Mouse (Mus musculus): ENCODE results near the gene Icam4.
"Not testable (repeated sequence)": the region's sequence is repeated elsewhere in the genome, so short reads cannot be mapped to it uniquely, and the experiment has no call there.

Gene Icam4

GRCm38 (mm10) chr9:21032491-21032890 is 3.3 kb downstream of the Icam4 start:
- ATAC-seq (ENCODE audit: insufficient number of reproducible peaks, low FRiP score, low TSS enrichment), result no peak

GRCm38 (mm10) chr9:21033136-21033535 is 4.0 kb downstream of the Icam4 start:
- ATAC-seq (ENCODE audit: insufficient number of reproducible peaks, low FRiP score, low TSS enrichment), result no peak

GRCm38 (mm10) chr9:21034481-21035085 is 5.4 kb downstream of the Icam4 start:
- ATAC-seq (ENCODE audit: insufficient number of reproducible peaks, low FRiP score, low TSS enrichment), result no peak

GRCm38 (mm10) chr9:21035586-21035985 is 6.4 kb downstream of the Icam4 start:
- no peak for ATAC-seq (ENCODE audit: insufficient number of reproducible peaks, low FRiP score, low TSS enrichment)

GRCm38 (mm10) chr9:21036161-21036560 is 7.0 kb downstream of the Icam4 start:
- no peak for ATAC-seq (ENCODE audit: insufficient number of reproducible peaks, low FRiP score, low TSS enrichment)

- no peak for ATAC-seq (ENCODE audit: insufficient number of reproducible peaks, low FRiP score, low TSS enrichment)
These were observed 7.5 kb downstream of the Icam4 start for GRCm38 (mm10) chr9:21036666-21037065.

GRCm38 (mm10) chr9:21037481-21037891 is 8.3 kb downstream of the Icam4 start:
- ATAC-seq (ENCODE audit: insufficient number of reproducible peaks, low FRiP score, low TSS enrichment), result no peak

GRCm38 (mm10) chr9:21039779-21040178 is 10.6 kb downstream of the Icam4 start:
- ATAC-seq (ENCODE audit: insufficient number of reproducible peaks, low FRiP score, low TSS enrichment), result no peak

- no peak for ATAC-seq (ENCODE audit: insufficient number of reproducible peaks, low FRiP score, low TSS enrichment)
These were observed 12.1 kb downstream of the Icam4 start for GRCm38 (mm10) chr9:21041308-21041707.

- no peak for ATAC-seq (ENCODE audit: insufficient number of reproducible peaks, low FRiP score, low TSS enrichment)
These were observed 14.4 kb downstream of the Icam4 start for GRCm38 (mm10) chr9:21043563-21043962.

- not testable (repeated sequence) for ATAC-seq (ENCODE audit: insufficient number of reproducible peaks, low FRiP score, low TSS enrichment)
These were observed 15.6 kb downstream of the Icam4 start for GRCm38 (mm10) chr9:21044785-21045184.

- no peak for ATAC-seq (ENCODE audit: insufficient number of reproducible peaks, low FRiP score, low TSS enrichment)
These were observed 16.1 kb downstream of the Icam4 start for GRCm38 (mm10) chr9:21045235-21045634.

GRCm38 (mm10) chr9:21051578-21051977 is 22.4 kb downstream of the Icam4 start:
- no peak for ATAC-seq (ENCODE audit: insufficient number of reproducible peaks, low FRiP score, low TSS enrichment)

- no peak for ATAC-seq (ENCODE audit: insufficient number of reproducible peaks, low FRiP score, low TSS enrichment)
These were observed 33.8 kb downstream of the Icam4 start for GRCm38 (mm10) chr9:21062928-21063327.

- no peak for ATAC-seq (ENCODE audit: insufficient number of reproducible peaks, low FRiP score, low TSS enrichment)
These were observed 38.0 kb downstream of the Icam4 start, which contains the start of gene Zglp1 for GRCm38 (mm10) chr9:21067006-21067684. Gene Zglp1, minus strand, starts transcription at chr9:21067093.

GRCm38 (mm10) chr9:21072641-21073040 is 43.5 kb downstream of the Icam4 start:
- ATAC-seq (ENCODE audit: insufficient number of reproducible peaks, low FRiP score, low TSS enrichment), result no peak

GRCm38 (mm10) chr9:21073044-21073840 is 44.1 kb downstream of the Icam4 start, which contains the start of the genes Gm49373 and Fdx1l:
Gene Gm49373, minus strand, starts transcription at chr9:21073096.
Gene Fdx1l, minus strand, starts transcription at chr9:21073614.
- ATAC-seq (ENCODE audit: insufficient number of reproducible peaks, low FRiP score, low TSS enrichment), result peak; percentile 93

GRCm38 (mm10) chr9:21074173-21074572 is 45.0 kb downstream of the Icam4 start:
- no peak for ATAC-seq (ENCODE audit: insufficient number of reproducible peaks, low FRiP score, low TSS enrichment)

- ATAC-seq (ENCODE audit: insufficient number of reproducible peaks, low FRiP score, low TSS enrichment), result no peak
These were observed 46.5 kb downstream of the Icam4 start for GRCm38 (mm10) chr9:21075625-21076024.
